Comparison of ENCODE assay signal across 10 mouse cellular contexts in the genomic region with DNA sequence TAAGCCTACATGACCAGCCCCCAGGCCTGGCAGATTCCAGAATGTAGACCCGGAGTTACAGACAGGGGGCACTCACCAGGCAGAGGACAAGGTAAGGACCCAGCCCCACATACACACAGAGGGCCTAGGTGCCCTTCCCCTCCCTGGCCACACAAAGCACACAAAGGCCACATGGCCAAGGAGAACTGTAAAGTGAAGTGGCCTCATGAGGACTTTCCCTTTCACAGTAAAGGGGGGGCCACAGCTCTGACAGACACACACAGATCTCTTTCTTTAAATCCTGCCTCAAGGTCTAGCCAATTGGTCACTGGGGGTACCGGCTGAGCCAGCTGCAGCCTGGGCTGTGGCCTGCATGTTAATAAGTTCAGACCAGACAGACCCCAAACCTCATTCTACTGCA. TPM values are rescaled to one million over a fixed set of nuclear protein-coding genes. Genes with fewer than 3 reads are reported as not detected.
DNase-seq lines count a peak whose midpoint lies in the region; ATAC-seq lines count a peak whose summit lies in the region.
"Had no signal": no experiment of that assay in that cellular context is flagged by ENCODE, and none has a peak within 500 bp of the region (broad histone marks: within the 10 kb centered on the region; RNA-seq: fewer than 3 reads in every experiment).

No protein-coding gene starts in this region.

- H3K36me3 ChIP-seq in neural tube, embryonic 11.5 days (ENCODE audit: control insufficient read depth, insufficient read depth, low read length), result peaks cover 8% of the 10 kb centered on the region
- peaks cover 99% of the 10 kb centered on the region for H3K36me3 ChIP-seq in midbrain, embryonic 10.5 days

- 38% methylated on average over 2 of the region's 2 CpGs for WGBS in neural tube, embryonic 11.5 days
- WGBS in midbrain, embryonic 10.5 days, result 68% methylated on average over 2 of the region's 2 CpGs

- H3K27me3 ChIP-seq in neural tube, embryonic 11.5 days (ENCODE audit: control insufficient read depth, insufficient read depth, low read length), result no peaks in the 10 kb centered on the region
- H3K27me3 ChIP-seq in midbrain, embryonic 10.5 days (ENCODE audit: low read depth, poor library complexity, severe bottlenecking), result no peaks in the 10 kb centered on the region
- H3K27me3 ChIP-seq: Patski had no signal

- peak; percentile 45 for DNase-seq in embryo, embryonic 11 days
- DNase-seq in embryo, embryonic 10 days (ENCODE audit: low spot score), result no peak
- peak; percentile 54 for DNase-seq in neural tube, embryonic 11.5 days (ENCODE audit: low spot score)
- no peak for DNase-seq in neural tube, embryonic 10.5 days (ENCODE audit: extremely low spot score, low spot score)
- DNase-seq in midbrain, embryonic 10.5 days (ENCODE audit: low spot score), result peak; percentile 22
- no peak for DNase-seq in right cerebral cortex, postnatal 4 days
- no peak for DNase-seq in gastrocnemius, postnatal 10 days
- no peak for DNase-seq in layer of hippocampus, postnatal 36 days
- DNase-seq: kidney, postnatal 14 days had no signal

- H3K27ac ChIP-seq in neural tube, embryonic 11.5 days (ENCODE audit: low read depth, low read length), result peak overlapping the region; percentile 74
- peak overlapping the region; percentile 91 for H3K27ac ChIP-seq in midbrain, embryonic 10.5 days (replicated peaks)

- peak overlapping the region; percentile 37 for H3K9ac ChIP-seq in neural tube, embryonic 11.5 days (ENCODE audit: low read length)

- peak; percentile 62 for ATAC-seq in neural tube, embryonic 11.5 days (ENCODE audit: insufficient read depth, low FRiP score, low TSS enrichment)
- ATAC-seq: Patski had no signal

- H3K4me1 ChIP-seq in neural tube, embryonic 11.5 days (ENCODE audit: control insufficient read depth, insufficient read depth, low read length), result peaks cover 57% of the 10 kb centered on the region
- peaks cover 93% of the 10 kb centered on the region for H3K4me1 ChIP-seq in midbrain, embryonic 10.5 days

- H3K9me3 ChIP-seq in neural tube, embryonic 11.5 days (ENCODE audit: control insufficient read depth, low read length), result no peaks in the 10 kb centered on the region
- H3K9me3 ChIP-seq in midbrain, embryonic 10.5 days (replicated peaks), result no peaks in the 10 kb centered on the region

- H3K4me3 ChIP-seq in neural tube, embryonic 11.5 days (ENCODE audit: low read depth, low read length), result no peak overlapping the region
- peak overlapping the region; percentile 21; the same call in 1 of the 2 replicates for H3K4me3 ChIP-seq in midbrain, embryonic 10.5 days

- peak overlapping the region; percentile 12; the same call in 1 of the 2 replicates for H3K4me2 ChIP-seq in neural tube, embryonic 11.5 days (ENCODE audit: low read depth)

RNA-seq across cellular contexts. Expression of a gene that starts 10.6 kb away (rescaled TPM):
- polyA plus RNA-seq in neural tube, embryonic 11.5 days (2014; fragmentation: Nextera tagmentation; extraction: Ambion mirVana), result 124 and 126 TPM in 2 replicates
- polyA plus RNA-seq in midbrain, embryonic 10.5 days (2016; fragmentation: Nextera tagmentation; extraction: Ambion mirVana), result 44.5 and 46.2 TPM in 2 replicates
- 100 to 1,000 TPM; 133 to 142 TPM for total RNA-seq in gastrocnemius, postnatal 10 days (2021)
- total RNA-seq in layer of hippocampus, postnatal 36 days (2021), result 100 to 1,000 TPM; 145 to 156 TPM

RNA-seq across cellular contexts. Expression of a gene that starts 14.5 kb away (rescaled TPM):
- 4.4 and 6.7 TPM in 2 replicates for polyA plus RNA-seq in neural tube, embryonic 11.5 days (2014; fragmentation: Nextera tagmentation; extraction: Ambion mirVana)
- 8.2 and 9.2 TPM in 2 replicates for polyA plus RNA-seq in midbrain, embryonic 10.5 days (2016; fragmentation: Nextera tagmentation; extraction: Ambion mirVana)
- 1 to 10 TPM; 1.8 to 2.1 TPM for total RNA-seq in gastrocnemius, postnatal 10 days (2021)
- total RNA-seq in layer of hippocampus, postnatal 36 days (2021), result under 1 TPM; 0.37 to 0.38 TPM

RNA-seq across cellular contexts. Expression of a gene that starts 19.6 kb away (rescaled TPM):
- polyA plus RNA-seq in neural tube, embryonic 11.5 days (2014; fragmentation: Nextera tagmentation; extraction: Ambion mirVana), result 217 and 219 TPM in 2 replicates
- 306 and 361 TPM in 2 replicates for polyA plus RNA-seq in midbrain, embryonic 10.5 days (2016; fragmentation: Nextera tagmentation; extraction: Ambion mirVana)
- 10 to 100 TPM; 27.2 to 28.1 TPM for total RNA-seq in gastrocnemius, postnatal 10 days (2021)
- 10 to 100 TPM; 20.2 to 24.0 TPM for total RNA-seq in layer of hippocampus, postnatal 36 days (2021)

RNA-seq across cellular contexts. Expression of a gene that starts 44.3 kb away (rescaled TPM):
- 4.6 and 4.7 TPM in 2 replicates for polyA plus RNA-seq in neural tube, embryonic 11.5 days (2014; fragmentation: Nextera tagmentation; extraction: Ambion mirVana)
- 2.9 and 3.4 TPM in 2 replicates for polyA plus RNA-seq in midbrain, embryonic 10.5 days (2016; fragmentation: Nextera tagmentation; extraction: Ambion mirVana)
- total RNA-seq in gastrocnemius, postnatal 10 days (2021), result 100 to 1,000 TPM; 340 to 358 TPM
- total RNA-seq in layer of hippocampus, postnatal 36 days (2021), result 10 to 100 TPM; 11.9 to 12.6 TPM

RNA-seq across cellular contexts. Expression of a gene that starts 56.1 kb away (rescaled TPM):
- 10.2 and 10.7 TPM in 2 replicates for polyA plus RNA-seq in neural tube, embryonic 11.5 days (2014; fragmentation: Nextera tagmentation; extraction: Ambion mirVana)
- 3.3 and 4.3 TPM in 2 replicates for polyA plus RNA-seq in midbrain, embryonic 10.5 days (2016; fragmentation: Nextera tagmentation; extraction: Ambion mirVana)
- total RNA-seq in gastrocnemius, postnatal 10 days (2021), result 10 to 100 TPM; 11.2 to 12.6 TPM
- 100 to 1,000 TPM; 171 to 189 TPM for total RNA-seq in layer of hippocampus, postnatal 36 days (2021)

Comparison
In these comparisons a context has a peak if more than half of its experiments do, and no peak if none do; other contexts are left out.
1. DNase-seq: peak in embryo, embryonic 11 days (single experiment), neural tube, embryonic 11.5 days (single experiment) and midbrain, embryonic 10.5 days (single experiment); none in embryo, embryonic 10 days (single experiment), neural tube, embryonic 10.5 days (single experiment), right cerebral cortex, postnatal 4 days (single experiment), gastrocnemius, postnatal 10 days (single experiment) and layer of hippocampus, postnatal 36 days (0 of 2).